Mouse (Mus musculus): ENCODE data around the gene Pcbd2. TPM values are rescaled to one million over a fixed set of nuclear protein-coding genes. Genes with fewer than 3 reads are reported as not detected.

Pcbd2 gene
- polyA plus RNA-seq, 1 experiment from 2014 or later: 19.7 TPM

DNA sequence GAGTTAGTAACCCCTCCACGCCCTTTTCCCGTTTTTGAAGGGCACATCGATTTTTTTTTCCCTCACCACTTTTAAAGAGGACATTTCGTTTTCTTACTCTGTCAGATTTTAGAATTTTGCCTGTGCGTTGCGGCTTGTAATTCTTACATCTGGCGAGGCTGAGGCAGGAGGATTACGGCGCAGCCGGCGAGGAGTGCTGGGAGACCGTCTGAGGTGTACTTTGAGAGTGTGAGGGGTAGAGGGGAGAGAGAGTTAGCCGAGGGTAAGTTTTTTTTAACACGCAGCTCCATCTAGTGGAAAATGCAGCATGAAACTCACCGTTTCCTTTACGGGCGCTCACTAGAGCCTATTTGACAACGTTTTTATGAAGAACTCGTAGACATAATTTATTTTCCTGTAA lies 671 bp downstream of the Pcbd2 start:
- peak; percentile 77 for ATAC-seq
- peak; percentile 87 for DNase-seq (ENCODE audit: low spot score)
- 6% methylated on average over 19 of the region's 19 CpGs for WGBS

GRCm38 (mm10) chr13:55730716-55731115 lies 3.5 kb downstream of the Pcbd2 start:
- no peak overlapping the region for H3K4me2 ChIP-seq (ENCODE audit: low read length)
- ATAC-seq (no peak), DNase-seq (ENCODE audit: low spot score) (no peak)
- no peaks in the 10 kb centered on the region for H3K27me3 ChIP-seq (replicated peaks; ENCODE audit: control insufficient read depth, insufficient read depth, low read length)
- peaks cover 7% of the 10 kb centered on the region for H3K36me3 ChIP-seq (ENCODE audit: control insufficient read depth, insufficient read depth, low read length)
- no peak overlapping the region for H3K4me3 ChIP-seq (ENCODE audit: low read depth, low read length)
- no peak overlapping the region for H3K27ac ChIP-seq (ENCODE audit: low read depth, low read length)
- no peaks in the 10 kb centered on the region for H3K9me3 ChIP-seq (replicated peaks; ENCODE audit: control insufficient read depth, low read length)
- H3K9ac ChIP-seq (ENCODE audit: low read length): no peak overlapping the region
- peaks cover 4% of the 10 kb centered on the region; the same call in 1 of the 2 replicates for H3K4me1 ChIP-seq (ENCODE audit: control insufficient read depth, insufficient read depth, low read length)
- WGBS: 84% methylated on average over 7 of the region's 7 CpGs

More for the DNA sequence above, 671 bp downstream of the Pcbd2 start:
- peaks cover 4% of the 10 kb centered on the region; the same call in 1 of the 2 replicates for H3K4me1 ChIP-seq (ENCODE audit: control insufficient read depth, insufficient read depth, low read length)
- peak overlapping the region; percentile 62 for H3K4me2 ChIP-seq (ENCODE audit: low read length)
- H3K9me3 ChIP-seq (replicated peaks; ENCODE audit: control insufficient read depth, low read length): no peaks in the 10 kb centered on the region
- peak overlapping the region; percentile 68 for H3K9ac ChIP-seq (ENCODE audit: low read length)
- H3K36me3 ChIP-seq (ENCODE audit: control insufficient read depth, insufficient read depth, low read length): peaks cover 34% of the 10 kb centered on the region
- no peaks in the 10 kb centered on the region for H3K27me3 ChIP-seq (replicated peaks; ENCODE audit: control insufficient read depth, insufficient read depth, low read length)
- peak overlapping the region; percentile 95; the same call in 1 of the 2 replicates for H3K27ac ChIP-seq (ENCODE audit: low read depth, low read length)
- H3K4me3 ChIP-seq (ENCODE audit: low read depth, low read length): peak overlapping the region; percentile 53

GRCm38 (mm10) chr13:55732121-55732520 lies 5.0 kb downstream of the Pcbd2 start:
- Histone ChIP-seq H3K36me3 (ENCODE audit: control insufficient read depth, insufficient read depth, low read length) (no peaks in the 10 kb centered on the region), H3K9me3 (replicated peaks; ENCODE audit: control insufficient read depth, low read length) (no peaks in the 10 kb centered on the region)
- 87% methylated on average over 2 of the region's 2 CpGs for WGBS

GRCm38 (mm10) chr13:55733628-55734502 lies 6.7 kb downstream of the Pcbd2 start:
- Histone ChIP-seq H3K4me1 (ENCODE audit: control insufficient read depth, insufficient read depth, low read length) (no peaks in the 10 kb centered on the region), H3K9ac (ENCODE audit: low read length) (no peak overlapping the region), H3K4me2 (ENCODE audit: low read length) (no peak overlapping the region), H3K27me3 (replicated peaks; ENCODE audit: control insufficient read depth, insufficient read depth, low read length) (no peaks in the 10 kb centered on the region), H3K36me3 (ENCODE audit: control insufficient read depth, insufficient read depth, low read length) (no peaks in the 10 kb centered on the region), H3K27ac (ENCODE audit: low read depth, low read length) (no peak overlapping the region), H3K4me3 (ENCODE audit: low read depth, low read length) (no peak overlapping the region), H3K9me3 (replicated peaks; ENCODE audit: control insufficient read depth, low read length) (no peaks in the 10 kb centered on the region)
- DNase-seq (ENCODE audit: low spot score) (no peak), ATAC-seq (no peak)
- 88% methylated on average over 22 of the region's 22 CpGs for WGBS

More at GRCm38 (mm10) chr13:55732121-55732520, 5.0 kb downstream of the Pcbd2 start:
- no peak for DNase-seq (ENCODE audit: low spot score)
- no peak overlapping the region for H3K4me2 ChIP-seq (ENCODE audit: low read length)
- no peak overlapping the region for H3K4me3 ChIP-seq (ENCODE audit: low read depth, low read length)
- no peak for ATAC-seq
- H3K4me1 ChIP-seq (ENCODE audit: control insufficient read depth, insufficient read depth, low read length): peaks cover 4% of the 10 kb centered on the region; the same call in 1 of the 2 replicates
- no peak overlapping the region for H3K27ac ChIP-seq (ENCODE audit: low read depth, low read length)
- no peak overlapping the region for H3K9ac ChIP-seq (ENCODE audit: low read length)
- H3K27me3 ChIP-seq (replicated peaks; ENCODE audit: control insufficient read depth, insufficient read depth, low read length): no peaks in the 10 kb centered on the region

GRCm38 (mm10) chr13:55737885-55738284 lies 10.7 kb downstream of the Pcbd2 start:
- DNase-seq (ENCODE audit: low spot score): no peak
- Histone ChIP-seq H3K4me1 (ENCODE audit: control insufficient read depth, insufficient read depth, low read length) (no peaks in the 10 kb centered on the region), H3K4me3 (ENCODE audit: low read depth, low read length) (no peak overlapping the region), H3K9me3 (replicated peaks; ENCODE audit: control insufficient read depth, low read length) (no peaks in the 10 kb centered on the region), H3K9ac (ENCODE audit: low read length) (no peak overlapping the region), H3K27ac (ENCODE audit: low read depth, low read length) (no peak overlapping the region), H3K4me2 (ENCODE audit: low read length) (no peak overlapping the region), H3K27me3 (replicated peaks; ENCODE audit: control insufficient read depth, insufficient read depth, low read length) (no peaks in the 10 kb centered on the region), H3K36me3 (ENCODE audit: control insufficient read depth, insufficient read depth, low read length) (no peaks in the 10 kb centered on the region)
- no peak for ATAC-seq
- 95% methylated on average over 8 of the region's 8 CpGs for WGBS

GRCm38 (mm10) chr13:55742306-55742705 lies 15.1 kb downstream of the Pcbd2 start:
- no peak overlapping the region for H3K9ac ChIP-seq (ENCODE audit: low read length)
- H3K4me3 ChIP-seq (ENCODE audit: low read depth, low read length): no peak overlapping the region
- no peaks in the 10 kb centered on the region for H3K27me3 ChIP-seq (replicated peaks; ENCODE audit: control insufficient read depth, insufficient read depth, low read length)
- WGBS: 78% methylated on average over 8 of the region's 8 CpGs
- no peaks in the 10 kb centered on the region for H3K9me3 ChIP-seq (replicated peaks; ENCODE audit: control insufficient read depth, low read length)
- H3K4me1 ChIP-seq (ENCODE audit: control insufficient read depth, insufficient read depth, low read length): no peaks in the 10 kb centered on the region
- no peak for ATAC-seq
- no peak for DNase-seq (ENCODE audit: low spot score)
- H3K36me3 ChIP-seq (ENCODE audit: control insufficient read depth, insufficient read depth, low read length): no peaks in the 10 kb centered on the region
- no peak overlapping the region for H3K4me2 ChIP-seq (ENCODE audit: low read length)
- H3K27ac ChIP-seq (ENCODE audit: low read depth, low read length): no peak overlapping the region

- H3K36me3 ChIP-seq (ENCODE audit: control insufficient read depth, insufficient read depth, low read length): no peaks in the 10 kb centered on the region
- H3K9me3 ChIP-seq (replicated peaks; ENCODE audit: control insufficient read depth, low read length): no peaks in the 10 kb centered on the region
- no peak overlapping the region for H3K9ac ChIP-seq (ENCODE audit: low read length)
- no peak overlapping the region for H3K4me3 ChIP-seq (ENCODE audit: low read depth, low read length)
- H3K27me3 ChIP-seq (replicated peaks; ENCODE audit: control insufficient read depth, insufficient read depth, low read length): no peaks in the 10 kb centered on the region
- H3K27ac ChIP-seq (ENCODE audit: low read depth, low read length): no peak overlapping the region
- ATAC-seq (no peak), DNase-seq (ENCODE audit: low spot score) (no peak)
- H3K4me2 ChIP-seq (ENCODE audit: low read length): no peak overlapping the region
- no peaks in the 10 kb centered on the region for H3K4me1 ChIP-seq (ENCODE audit: control insufficient read depth, insufficient read depth, low read length)
- WGBS: 80% methylated on average over 13 of the region's 13 CpGs
Observed at GRCm38 (mm10) chr13:55754380-55754779, 27.2 kb downstream of the Pcbd2 start.

- WGBS: 48% methylated on average over 8 of the region's 8 CpGs
- DNase-seq (ENCODE audit: low spot score): no peak
Observed at GRCm38 (mm10) chr13:55756789-55757188, 29.6 kb downstream of the Pcbd2 start.

GRCm38 (mm10) chr13:55757645-55758044 lies 30.5 kb downstream of the Pcbd2 start:
- Histone ChIP-seq H3K27ac (ENCODE audit: low read depth, low read length) (no peak overlapping the region), H3K9ac (ENCODE audit: low read length) (no peak overlapping the region), H3K4me2 (ENCODE audit: low read length) (no peak overlapping the region), H3K4me1 (ENCODE audit: control insufficient read depth, insufficient read depth, low read length) (no peaks in the 10 kb centered on the region; the same call in 1 of the 2 replicates), H3K36me3 (ENCODE audit: control insufficient read depth, insufficient read depth, low read length) (no peaks in the 10 kb centered on the region), H3K27me3 (replicated peaks; ENCODE audit: control insufficient read depth, insufficient read depth, low read length) (no peaks in the 10 kb centered on the region), H3K4me3 (ENCODE audit: low read depth, low read length) (no peak overlapping the region), H3K9me3 (replicated peaks; ENCODE audit: control insufficient read depth, low read length) (no peaks in the 10 kb centered on the region)
- ATAC-seq: no peak
- no peak for DNase-seq (ENCODE audit: low spot score)
- 87% methylated on average over 6 of the region's 6 CpGs for WGBS

More at GRCm38 (mm10) chr13:55756789-55757188, 29.6 kb downstream of the Pcbd2 start:
- no peak for ATAC-seq
- Histone ChIP-seq H3K4me1 (ENCODE audit: control insufficient read depth, insufficient read depth, low read length) (no peaks in the 10 kb centered on the region; the same call in 1 of the 2 replicates), H3K9me3 (replicated peaks; ENCODE audit: control insufficient read depth, low read length) (no peaks in the 10 kb centered on the region), H3K27me3 (replicated peaks; ENCODE audit: control insufficient read depth, insufficient read depth, low read length) (no peaks in the 10 kb centered on the region), H3K4me2 (ENCODE audit: low read length) (no peak overlapping the region), H3K4me3 (ENCODE audit: low read depth, low read length) (no peak overlapping the region), H3K9ac (ENCODE audit: low read length) (no peak overlapping the region), H3K27ac (ENCODE audit: low read depth, low read length) (no peak overlapping the region), H3K36me3 (ENCODE audit: control insufficient read depth, insufficient read depth, low read length) (no peaks in the 10 kb centered on the region)
